Mouse (Mus musculus): ENCODE data around the gene Slc6a21. TPM values are rescaled to one million over a fixed set of nuclear protein-coding genes. Genes with fewer than 3 reads are reported as not detected.

Gene Slc6a21
- total RNA-seq, 1 experiment from 2014 or later = not detected

DNA sequence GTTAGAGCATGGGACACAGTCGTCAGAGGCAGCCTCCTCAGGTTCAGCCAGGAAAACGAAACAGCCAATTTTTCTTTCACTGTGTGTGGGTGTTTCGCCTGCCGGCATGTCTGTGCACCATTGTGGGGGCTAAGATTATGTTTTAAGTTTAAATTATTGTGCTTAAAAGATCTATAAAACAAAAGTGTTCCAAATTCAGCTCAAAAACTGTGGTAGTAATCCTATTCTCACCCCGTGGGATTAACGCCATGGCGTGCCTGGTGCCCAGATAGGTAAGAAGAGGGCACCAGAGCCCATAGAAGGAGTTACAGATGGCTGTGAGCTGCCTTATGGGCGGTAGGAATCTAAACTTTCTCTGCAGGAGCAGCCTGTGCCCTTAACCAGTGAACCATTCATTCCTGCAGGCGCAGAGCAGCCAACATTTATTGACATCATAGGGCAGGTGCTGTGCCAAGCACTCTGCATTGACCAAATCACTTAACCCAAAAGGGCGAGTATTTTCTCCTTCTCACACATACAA lies 37.9 kb downstream of the Slc6a21 start:
- no peak for DNase-seq

- no peak for DNase-seq
Measured at GRCm38 (mm10) chr7:45316536-45316935, 39.2 kb downstream of the Slc6a21 start.

DNA sequence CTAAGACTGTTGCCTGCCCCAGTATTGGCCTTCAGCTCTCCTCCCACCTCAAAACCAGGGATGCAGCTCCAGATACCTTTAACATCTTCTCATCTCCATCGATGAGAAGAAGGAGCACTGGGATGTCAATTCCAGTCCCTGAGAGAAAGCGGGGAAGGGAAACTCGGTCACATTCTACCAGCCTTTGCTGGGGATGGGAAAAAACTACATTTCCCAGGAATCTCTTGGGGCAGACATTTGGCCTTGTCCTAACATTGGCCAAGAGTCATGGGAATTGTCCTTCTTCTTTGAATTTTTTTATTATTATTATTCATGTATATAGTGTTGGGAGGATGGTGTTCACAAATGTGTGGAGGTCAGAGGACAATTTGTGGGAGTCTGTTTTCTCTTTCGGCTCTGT lies 44.9 kb downstream of the Slc6a21 start:
- DNase-seq = no peak

DNA sequence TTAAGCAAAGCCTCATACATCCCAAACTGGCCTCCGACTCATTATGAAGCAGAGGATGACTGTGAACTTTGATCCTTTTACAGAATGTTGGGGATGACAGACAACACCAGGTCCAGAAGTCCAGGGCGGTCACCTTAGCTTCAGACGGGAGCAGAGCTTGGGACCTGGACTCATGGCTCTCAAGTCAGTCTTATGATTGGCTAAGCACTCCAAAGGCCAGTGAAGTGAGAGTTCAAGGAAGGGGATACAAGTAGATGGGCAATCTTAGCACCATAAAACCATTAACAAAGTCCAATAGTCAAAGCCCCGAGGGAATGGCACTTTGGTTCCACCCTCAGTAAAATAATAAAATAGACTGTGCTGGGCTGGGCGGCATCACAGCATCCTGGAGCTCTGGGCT lies 45.8 kb downstream of the Slc6a21 start:
- no peak for DNase-seq

GRCm38 (mm10) chr7:45325800-45326199 lies 48.5 kb downstream of the Slc6a21 start:
- DNase-seq = no peak

GRCm38 (mm10) chr7:45328841-45329475 lies 51.6 kb downstream of the Slc6a21 start:
- no peak for DNase-seq

GRCm38 (mm10) chr7:45331502-45331901 lies 54.2 kb downstream of the Slc6a21 start:
- no peak for DNase-seq

- DNase-seq = peak; percentile 63
Measured at GRCm38 (mm10) chr7:45332685-45333425, 55.5 kb downstream of the Slc6a21 start.

DNA sequence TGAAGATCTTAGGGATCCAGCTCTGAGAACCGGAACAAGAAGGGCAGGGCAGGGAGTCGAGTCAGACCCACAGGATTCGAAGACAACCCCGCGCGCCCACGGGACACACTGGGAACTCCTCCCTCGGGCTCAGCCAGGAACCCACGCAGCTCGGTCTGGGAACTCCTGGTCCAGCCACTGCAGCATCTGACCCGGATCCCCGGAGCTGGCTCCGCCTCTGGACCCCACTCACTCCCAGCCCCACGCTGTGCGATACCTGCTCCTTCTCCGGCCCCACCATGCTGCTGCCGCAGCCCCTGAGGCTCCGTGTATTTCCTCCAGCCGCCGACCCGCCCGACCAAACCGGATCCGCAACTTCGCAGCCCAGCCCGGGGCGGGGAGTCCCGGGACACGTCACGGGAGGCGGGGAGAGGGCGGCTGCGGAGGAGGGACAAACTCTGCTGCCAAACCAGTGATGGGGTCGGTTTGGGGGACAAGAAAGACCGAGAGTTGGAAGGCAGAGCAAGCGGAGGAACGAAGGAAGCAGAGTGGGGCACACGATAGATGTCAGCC lies 56.2 kb downstream of the Slc6a21 start, which contains the start of gene Trpm4:
TSS of gene Trpm4 (minus strand) at position 350 of the 552 bp plus-strand sequence.
- peak; percentile 92 for DNase-seq

DNA sequence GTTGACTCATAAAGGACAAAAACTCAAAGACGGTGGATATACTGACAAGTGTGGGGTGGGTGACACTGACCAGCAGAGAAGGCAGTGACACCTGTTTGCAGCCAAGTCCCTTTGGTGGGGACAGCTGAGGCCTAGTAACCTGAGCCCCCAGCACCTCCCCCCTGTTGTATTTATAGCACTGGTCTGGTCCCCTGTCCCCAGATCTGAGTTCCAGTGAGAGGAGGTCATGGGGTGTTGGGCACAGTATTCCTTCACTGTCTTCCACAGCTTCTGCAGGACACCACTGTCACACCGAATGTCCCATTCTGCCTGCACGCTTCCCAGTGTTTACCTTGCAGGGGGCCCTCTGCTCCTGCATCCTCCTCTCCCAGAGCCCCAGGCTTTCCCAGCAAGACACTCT lies 57.3 kb downstream of the Slc6a21 start:
- no peak for DNase-seq

DNA sequence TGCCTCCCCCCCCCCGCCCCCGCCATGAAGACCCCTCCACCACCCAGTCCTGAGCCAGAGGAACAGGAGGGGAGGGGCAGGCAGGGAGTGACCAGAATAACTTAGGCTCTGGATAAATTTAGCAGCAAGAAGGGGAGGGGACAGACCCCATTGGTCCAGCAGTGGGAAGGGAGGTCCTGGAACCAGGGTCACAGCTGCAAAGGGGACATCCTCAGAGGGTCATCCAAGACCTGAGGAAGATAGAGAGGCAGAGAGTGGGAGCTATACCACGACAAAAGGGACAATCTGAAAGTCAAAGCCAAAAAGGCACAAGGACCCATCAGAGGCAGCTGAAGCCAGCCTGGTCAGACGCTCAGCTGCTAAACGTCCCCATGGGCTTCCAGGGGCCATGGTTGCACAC lies 57.7 kb downstream of the Slc6a21 start, which contains the start of gene Hrc:
TSS of gene Hrc (plus strand) at position 235 of the 400 bp plus-strand sequence.
- no peak for DNase-seq

- no peak for DNase-seq
Measured at GRCm38 (mm10) chr7:45336319-45336718, 59.0 kb downstream of the Slc6a21 start.

DNA sequence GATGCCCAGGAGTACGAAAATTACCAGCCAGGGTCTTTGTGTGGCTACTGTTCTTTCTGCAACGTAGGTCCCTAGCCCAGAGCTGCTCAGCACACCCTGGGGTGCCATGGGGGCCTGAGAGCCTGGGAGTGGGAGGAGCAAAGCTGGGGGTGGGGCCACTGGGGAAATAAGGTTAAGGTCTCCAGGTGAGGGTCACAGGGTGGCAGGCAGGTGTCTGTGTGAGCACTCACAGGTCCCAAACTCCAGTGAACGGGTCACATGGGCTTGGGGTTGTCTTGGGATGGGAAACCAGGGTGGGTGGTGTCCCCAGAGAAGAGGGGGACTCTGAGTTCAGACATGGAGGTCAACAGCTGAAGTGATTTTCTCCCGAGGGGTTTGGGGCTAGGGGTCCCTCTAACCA lies 60.2 kb downstream of the Slc6a21 start:
- DNase-seq = no peak

DNA sequence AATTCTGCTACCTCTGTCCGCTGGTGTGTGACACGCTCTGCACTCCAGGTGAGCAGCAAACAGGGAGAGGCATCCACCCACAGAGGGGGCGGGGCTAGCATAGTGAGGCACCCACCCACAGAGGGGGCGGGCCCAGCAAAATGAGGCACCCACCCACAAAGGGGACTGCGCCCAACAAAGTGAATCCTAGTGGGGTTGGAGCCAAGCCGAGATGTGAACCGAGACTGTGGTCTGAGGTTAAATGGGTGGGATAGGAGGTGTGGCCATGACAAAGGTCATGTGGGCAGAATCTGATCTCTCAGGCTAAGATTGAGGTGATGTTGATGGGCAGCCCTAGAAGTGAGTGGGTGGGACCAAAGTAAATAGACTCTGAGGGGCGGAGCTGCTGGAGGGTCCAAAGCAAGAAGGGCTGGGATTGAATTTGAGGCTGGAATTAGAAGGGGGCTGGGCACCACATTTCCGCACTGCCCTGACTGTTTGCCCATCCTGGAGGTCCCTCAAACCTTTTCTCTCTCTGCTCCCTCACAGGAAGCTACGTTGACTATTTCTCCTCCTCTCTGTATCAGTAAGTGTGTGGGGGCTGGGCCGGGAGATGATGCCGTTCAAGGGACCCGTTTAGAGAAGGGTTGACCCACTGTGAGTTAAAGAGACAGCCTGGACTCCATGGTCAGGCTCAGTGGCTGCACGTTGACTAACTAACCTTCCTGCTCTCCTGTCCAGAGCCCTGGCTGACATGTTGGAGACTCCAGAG lies 61.0 kb downstream of the Slc6a21 start:
- DNase-seq = peak; percentile 43

Other genes starting within 250 kb of the Slc6a21 start
- 42.6 and 44.6 TPM in 2 replicates for gene Prr12, start 224.6 kb upstream of the Slc6a21 start, total RNA-seq (2021)
- gene Nosip, start 215.1 kb upstream of the Slc6a21 start, total RNA-seq (2021) = 41.6 and 47.5 TPM in 2 replicates
- gene Prrg2, start 214.8 kb upstream of the Slc6a21 start, total RNA-seq (2021) = 16.0 and 16.3 TPM in 2 replicates
- 38.2 and 39.1 TPM in 2 replicates for gene Rcn3, start 185.3 kb upstream of the Slc6a21 start, total RNA-seq (2021)
- gene Fcgrt, start 173.7 kb upstream of the Slc6a21 start, total RNA-seq (2021) = 138 and 152 TPM in 2 replicates
- gene Rps11, start 153.1 kb upstream of the Slc6a21 start, total RNA-seq (2021) = 1,189 and 1,386 TPM in 2 replicates
- 1,693 and 2,079 TPM in 2 replicates for gene Rpl13a, start 148.8 kb upstream of the Slc6a21 start, total RNA-seq (2021)
- not detected in 2 replicates for gene Gm45713, start 141.3 kb upstream of the Slc6a21 start, total RNA-seq (2021)
- 13.3 and 25.0 TPM in 2 replicates for gene Flt3l, start 141.1 kb upstream of the Slc6a21 start, total RNA-seq (2021)
- 55.6 and 58.5 TPM in 2 replicates for gene Pih1d1, start 123.2 kb upstream of the Slc6a21 start, total RNA-seq (2021)
- 59.8 and 59.9 TPM in 2 replicates for gene Aldh16a1, start 122.9 kb upstream of the Slc6a21 start, total RNA-seq (2021)
- gene Slc17a7, start 113.6 kb upstream of the Slc6a21 start, total RNA-seq (2021) = 0.22 and 0.79 TPM in 2 replicates
- not detected in 2 replicates for gene Gfy, start 97.9 kb upstream of the Slc6a21 start, total RNA-seq (2021)
- gene Pth2, start 96.5 kb upstream of the Slc6a21 start, total RNA-seq (2021) = not detected in 2 replicates
- 0.22 and 0.23 TPM in 2 replicates for gene Ccdc155, start 72.6 kb upstream of the Slc6a21 start, total RNA-seq (2021)
- gene Dkkl1, start 65.4 kb upstream of the Slc6a21 start, total RNA-seq (2021) = 0.98 TPM in 1 of 2 replicates, not detected in the other
- 17.8 and 19.2 TPM in 2 replicates for gene Tead2, start 61.8 kb upstream of the Slc6a21 start, total RNA-seq (2021)
- gene Cd37, start 38.4 kb upstream of the Slc6a21 start, total RNA-seq (2021) = 7.3 and 40.7 TPM in 2 replicates
- gene Slc6a16, start 36.4 kb upstream of the Slc6a21 start, total RNA-seq (2021) = not detected in 2 replicates
- gene Trpm4, start 56.3 kb downstream of the Slc6a21 start, total RNA-seq (2021) = 13.5 and 15.1 TPM in 2 replicates
- 0.15 and 0.45 TPM in 2 replicates for gene Hrc, start 57.8 kb downstream of the Slc6a21 start, total RNA-seq (2021)
- gene Ppfia3, start 89.5 kb downstream of the Slc6a21 start, total RNA-seq (2021) = 2.1 and 2.4 TPM in 2 replicates
- gene Lin7b, start 93.1 kb downstream of the Slc6a21 start, total RNA-seq (2021) = 1.2 and 1.4 TPM in 2 replicates
- 265 and 280 TPM in 2 replicates for gene Snrnp70, start 118.2 kb downstream of the Slc6a21 start, total RNA-seq (2021)
- gene Kcna7, start 128.1 kb downstream of the Slc6a21 start, total RNA-seq (2021) = not detected in 2 replicates
- gene Ntf5, start 136.2 kb downstream of the Slc6a21 start, total RNA-seq (2021) = not detected in 2 replicates
- not detected in 2 replicates for gene Lhb, start 143.3 kb downstream of the Slc6a21 start, total RNA-seq (2021)
- gene Gys1, start 157.3 kb downstream of the Slc6a21 start, total RNA-seq (2021) = 55.4 and 62.8 TPM in 2 replicates
- 55.5 and 62.8 TPM in 2 replicates for gene Ruvbl2, start 160.6 kb downstream of the Slc6a21 start, total RNA-seq (2021)
- gene Ftl1, start 182.4 kb downstream of the Slc6a21 start, total RNA-seq (2021) = 638 and 688 TPM in 2 replicates
- 54.4 and 60.0 TPM in 2 replicates for gene Bax, start 189.4 kb downstream of the Slc6a21 start, total RNA-seq (2021)
- gene Tulp2, start 204.4 kb downstream of the Slc6a21 start, total RNA-seq (2021) = 0.49 and 1.1 TPM in 2 replicates
- gene Gm45808, start 209.3 kb downstream of the Slc6a21 start, total RNA-seq (2021) = 24.6 and 31.2 TPM in 2 replicates
- 46.8 and 54.1 TPM in 2 replicates for gene Dhdh, start 211.3 kb downstream of the Slc6a21 start, total RNA-seq (2021)
- 199 and 204 TPM in 2 replicates for gene Nucb1, start 232.9 kb downstream of the Slc6a21 start, total RNA-seq (2021)
- gene Ppp1r15a, start 248.8 kb downstream of the Slc6a21 start, total RNA-seq (2021) = 37.3 and 55.7 TPM in 2 replicates
- 3.8 and 6.5 TPM in 2 replicates for gene Plekha4, start 248.8 kb downstream of the Slc6a21 start, total RNA-seq (2021)

All from adrenal gland, postnatal 14 days (tissue).